In genomic region chr8:104591133-104591834, GRCm38 (mm10) we compare ENCODE assay signal across 8 mouse cellular contexts. TPM values are rescaled to one million over a fixed set of nuclear protein-coding genes. Genes with fewer than 3 reads are reported as not detected.
DNase-seq lines count a peak whose midpoint lies in the region; ATAC-seq and TF ChIP-seq lines count a peak whose summit lies in the region.

TSS of gene Pdp2 (plus strand) at chr8:104591451.

- under 1% methylated on average over 44 of the region's 44 CpGs for WGBS in cerebellum, adult 2 months
- 1% methylated on average over 44 of the region's 44 CpGs for WGBS in forebrain, postnatal 0 days
- WGBS in lung, embryonic 15.5 days = under 1% methylated on average over 44 of the region's 44 CpGs

- TF ChIP-seq POLR2A in MEL (IDR thresholded peaks at IDR 0.05; ENCODE audit: control insufficient read depth in 1 of 2, insufficient read depth in 1 of 2, low read depth in 1 of 2, low read length in 2 of 2, poor library complexity in 1 of 2) = peak; percentile 62 to 93; a peak in 3 of 4 replicates
- peak; percentile 72 for TF ChIP-seq POLR2A in cerebellum, adult 2 months (IDR thresholded peaks at IDR 0.05; ENCODE audit: borderline replicate concordance, insufficient read depth, low read length)

- peaks cover 15 to 26% of the 10 kb centered on the region in 2 experiments for H3K4me1 ChIP-seq in MEL (ENCODE audit: control insufficient read depth in 1 of 2, insufficient read depth in 2 of 2, low read length in 2 of 2)
- H3K4me1 ChIP-seq in cerebellum, adult 2 months (ENCODE audit: control insufficient read depth, insufficient read depth, low read length) = no peaks in the 10 kb centered on the region
- H3K4me1 ChIP-seq in forebrain, postnatal 0 days (ENCODE audit: insufficient read depth) = peaks cover 4% of the 10 kb centered on the region
- peaks cover 13% of the 10 kb centered on the region for H3K4me1 ChIP-seq in lung, embryonic 15.5 days

- TF ChIP-seq RAD21 in MEL (IDR thresholded peaks at IDR 0.05; ENCODE audit: low read depth, low read length) = no peak

- H3K4me3 ChIP-seq in MEL (ENCODE audit: control insufficient read depth in 1 of 2, insufficient read depth in 1 of 2, low read depth in 2 of 2, low read length in 2 of 2) = peak within 1 kb of the TSS; percentile 83 to 93
- peak within 1 kb of the TSS; percentile 78 for H3K4me3 ChIP-seq in cerebellum, adult 2 months (replicated peaks; ENCODE audit: insufficient read depth, low read depth, low read length)
- peak within 1 kb of the TSS; percentile 79 for H3K4me3 ChIP-seq in forebrain, postnatal 0 days (ENCODE audit: low read depth, low read length)
- H3K4me3 ChIP-seq in lung, embryonic 15.5 days = peak within 1 kb of the TSS; percentile 62

- peaks cover 34% of the 10 kb centered on the region for H3K79me2 ChIP-seq in MEL (ENCODE audit: control insufficient read depth, insufficient read depth, low read length, poor library complexity)

- no peaks in the 10 kb centered on the region for H3K9me3 ChIP-seq in MEL (replicated peaks; ENCODE audit: insufficient read depth, low read length)
- H3K9me3 ChIP-seq in forebrain, postnatal 0 days (ENCODE audit: low read length) = no peaks in the 10 kb centered on the region
- no peaks in the 10 kb centered on the region for H3K9me3 ChIP-seq in lung, embryonic 15.5 days

- peak; percentile 99 for ATAC-seq in forebrain, postnatal 0 days
- peak; percentile 97 for ATAC-seq in lung, embryonic 15.5 days (ENCODE audit: borderline replicate concordance, extremely low read depth, low FRiP score, low TSS enrichment)

- no peaks in the 10 kb centered on the region for H3K27me3 ChIP-seq in MEL (ENCODE audit: control insufficient read depth in 1 of 2, insufficient read depth in 2 of 2, low read length in 2 of 2)
- no peaks in the 10 kb centered on the region for H3K27me3 ChIP-seq in cerebellum, adult 2 months (ENCODE audit: control insufficient read depth, insufficient read depth, low read length)
- no peaks in the 10 kb centered on the region for H3K27me3 ChIP-seq in forebrain, postnatal 0 days (ENCODE audit: insufficient read depth, low read length)
- no peaks in the 10 kb centered on the region for H3K27me3 ChIP-seq in lung, embryonic 15.5 days

- peak in 1 of 2 experiments; percentile 7; a peak in 1 of 4 replicates for TF ChIP-seq EP300 in MEL (IDR thresholded peaks at IDR 0.05; ENCODE audit: low read depth in 1 of 2, low read length in 2 of 2)

- no peak for TF ChIP-seq CTCF in MEL (IDR thresholded peaks at IDR 0.05 in 2 of 3, conservative IDR thresholded peaks at IDR 0.05 in 1 of 3; ENCODE audit: control insufficient read depth in 1 of 3, insufficient read depth in 1 of 3, low read depth in 2 of 3, low read length in 3 of 3, poor library complexity in 1 of 3, severe bottlenecking in 1 of 3)
- no peak for TF ChIP-seq CTCF in cerebellum, adult 2 months (IDR thresholded peaks at IDR 0.05; ENCODE audit: borderline replicate concordance, insufficient read depth, low read depth, low read length)
- TF ChIP-seq CTCF in forebrain, postnatal 0 days (IDR thresholded peaks at IDR 0.05; ENCODE audit: low read depth) = no peak

- peak within 1 kb of the TSS; percentile 77 for H3K9ac ChIP-seq in MEL (ENCODE audit: control insufficient read depth, low read depth, low read length, poor library complexity, severe bottlenecking)
- peak within 1 kb of the TSS; percentile 74 for H3K9ac ChIP-seq in forebrain, postnatal 0 days
- H3K9ac ChIP-seq in lung, embryonic 15.5 days = peak within 1 kb of the TSS; percentile 52

- H3K36me3 ChIP-seq in MEL (ENCODE audit: control insufficient read depth in 1 of 2, insufficient read depth in 2 of 2, low read length in 2 of 2) = peaks cover 0 to 36% of the 10 kb centered on the region in 2 experiments; a peak in 2 of 4 replicates
- H3K36me3 ChIP-seq in forebrain, postnatal 0 days (ENCODE audit: insufficient read depth) = peaks cover 21% of the 10 kb centered on the region
- H3K36me3 ChIP-seq in lung, embryonic 15.5 days = peaks cover 13% of the 10 kb centered on the region

- peak within 1 kb of the TSS; percentile 88 for H3K27ac ChIP-seq in MEL (ENCODE audit: control insufficient read depth, low read depth, low read length)
- peak within 1 kb of the TSS; percentile 67 for H3K27ac ChIP-seq in cerebellum, adult 2 months (ENCODE audit: insufficient read depth, low read length)
- H3K27ac ChIP-seq in forebrain, postnatal 0 days (ENCODE audit: low read depth, low read length) = peak within 1 kb of the TSS; percentile 84
- peak within 1 kb of the TSS; percentile 72 for H3K27ac ChIP-seq in lung, embryonic 15.5 days

- DNase-seq in MEL (ENCODE audit: low read depth, low spot score) = peak; percentile 98
- DNase-seq in cerebellum, adult 2 months = peak; percentile 94 to 95
- peak; percentile 95 for DNase-seq in forebrain, postnatal 0 days
- peak; percentile 92 for DNase-seq in heart, postnatal 4 days
- DNase-seq in layer of hippocampus, adult 8-10 months (ENCODE audit: low spot score in 2 of 2) = peak; percentile 90 to 93
- peak; percentile 89 for DNase-seq in ovary, adult 18-20 months (ENCODE audit: low spot score)
- DNase-seq in thymus, postnatal 0 days (ENCODE audit: low spot score) = peak; percentile 94

- peak within 1 kb of the TSS; percentile 90 for H3K4me2 ChIP-seq in forebrain, postnatal 0 days (ENCODE audit: low read depth)
- H3K4me2 ChIP-seq in lung, embryonic 15.5 days = peak within 1 kb of the TSS; percentile 85

TF ChIP-seq in MEL, 35 proteins besides CTCF, POLR2A, EP300 and RAD21 (continues in another document):
- TF ChIP-seq ZMIZ1 (IDR thresholded peaks at IDR 0.05; ENCODE audit: low read depth, low read length) = peak; percentile 93
- TF ChIP-seq BHLHE40 (IDR thresholded peaks at IDR 0.05; ENCODE audit: borderline replicate concordance, low read depth, low read length) = peak; percentile 91
- TF ChIP-seq USF2 (IDR thresholded peaks at IDR 0.05; ENCODE audit: borderline replicate concordance in 1 of 2, insufficient read depth in 1 of 2, low read depth in 1 of 2, low read length in 2 of 2) = peak; percentile 68 to 86; a peak in 3 of 4 replicates
- no peak for TF ChIP-seq ZC3H11A (IDR thresholded peaks at IDR 0.05; ENCODE audit: low read depth, low read length)
- TF ChIP-seq ZKSCAN1 (IDR thresholded peaks at IDR 0.05; ENCODE audit: low read depth, low read length) = no peak
- no peak for TF ChIP-seq UBTF (IDR thresholded peaks at IDR 0.05; ENCODE audit: borderline replicate concordance, insufficient read depth, low read depth, low read length)
- TF ChIP-seq JUND (IDR thresholded peaks at IDR 0.05; ENCODE audit: low read depth, low read length) = no peak
- TF ChIP-seq CHD1 (IDR thresholded peaks at IDR 0.05; ENCODE audit: low read depth, low read length) = no peak
- TF ChIP-seq CHD2 (IDR thresholded peaks at IDR 0.05; ENCODE audit: low read length) = peak; percentile 84
- peak; percentile 98 for TF ChIP-seq USF1 (IDR thresholded peaks at IDR 0.05; ENCODE audit: low read depth, low read length)
- peak; percentile 91 for TF ChIP-seq MXI1 (IDR thresholded peaks at IDR 0.05; ENCODE audit: low read depth, low read length)
- TF ChIP-seq E2F4 (IDR thresholded peaks at IDR 0.05; ENCODE audit: borderline replicate concordance, low read depth, low read length) = no peak; the same call in 1 of the 2 replicates
- no peak for TF ChIP-seq GABPA (IDR thresholded peaks at IDR 0.05; ENCODE audit: low read depth, low read length)
- peak; percentile 78 for TF ChIP-seq HCFC1 (IDR thresholded peaks at IDR 0.05; ENCODE audit: low read depth, low read length)
- peak; percentile 68 for TF ChIP-seq MYC (IDR thresholded peaks at IDR 0.05; ENCODE audit: low read depth, low read length)
- no peak; the same call in 1 of the 2 replicates for TF ChIP-seq MEF2A (IDR thresholded peaks at IDR 0.05; ENCODE audit: extremely low read depth, insufficient replicate concordance, low read depth, low read length, poor library complexity, severe bottlenecking)
- TF ChIP-seq NRF1 (IDR thresholded peaks at IDR 0.05; ENCODE audit: insufficient read depth, low read depth, low read length, poor library complexity, severe bottlenecking) = peak; percentile 68
- peak; percentile 80 for TF ChIP-seq ELF1 (IDR thresholded peaks at IDR 0.05; ENCODE audit: low read depth, low read length)
- TF ChIP-seq ZNF384 (IDR thresholded peaks at IDR 0.05; ENCODE audit: low read depth, low read length) = 0 out of 2 replicates have a peak, but pooled peaks have one; percentile 4
- TF ChIP-seq MAX (IDR thresholded peaks at IDR 0.05; ENCODE audit: low read length) = peak; percentile 93
- peak; percentile 90 for TF ChIP-seq TBP (IDR thresholded peaks at IDR 0.05; ENCODE audit: low read depth, low read length)
- TF ChIP-seq KAT2A (conservative IDR thresholded peaks at IDR 0.05; ENCODE audit: low read depth, low read length) = no peak
- TF ChIP-seq SMC3 (IDR thresholded peaks at IDR 0.05; ENCODE audit: low read depth, low read length) = no peak
- TF ChIP-seq POLR2AphosphoS2 (IDR thresholded peaks at IDR 0.05; ENCODE audit: low read length) = peak; percentile 92
- peak; percentile 73 for TF ChIP-seq ETS1 (IDR thresholded peaks at IDR 0.05; ENCODE audit: low read depth, low read length)
- TF ChIP-seq SIN3A (IDR thresholded peaks at IDR 0.05; ENCODE audit: low read length) = peak; percentile 90
- peak; percentile 67 for TF ChIP-seq GATA1 (IDR thresholded peaks at IDR 0.05; ENCODE audit: low read depth, low read length)
- TF ChIP-seq NELFE (IDR thresholded peaks at IDR 0.05; ENCODE audit: low read depth, low read length) = peak; percentile 88
- no peak for TF ChIP-seq POLR2AphosphoS5 (IDR thresholded peaks at IDR 0.05; ENCODE audit: borderline replicate concordance, low read depth, low read length)
- peak; percentile 95 for TF ChIP-seq MAZ (IDR thresholded peaks at IDR 0.05; ENCODE audit: low read depth, low read length)
- no peak for TF ChIP-seq RCOR1 (IDR thresholded peaks at IDR 0.05; ENCODE audit: low read depth, low read length)
- no peak for TF ChIP-seq TAL1 (IDR thresholded peaks at IDR 0.05; ENCODE audit: low read length)

RNA-seq across cellular contexts. Expression of gene Pdp2, which starts in this region (rescaled TPM):
- 12.2 and 12.3 TPM in 2 replicates for total RNA-seq in MEL (2012; rRNA removed)
- polyA plus RNA-seq in MEL (2012; ENCODE audit: insufficient read depth in 1 of 2, insufficient read length in 2 of 2, low read depth in 1 of 2, low replicate concordance in 2 of 2, missing spikeins in 1 of 2) = 10 to 100 TPM in 1 of 2 experiments, not detected in 1; 12.4 TPM
- 6.9 and 7.4 TPM in 2 replicates for polyA plus RNA-seq in cerebellum, adult 2 months (2012; rRNA removed)
- 11.8 and 13.2 TPM in 2 replicates for total RNA-seq in forebrain, postnatal 0 days (2014; rRNA removed)
- polyA plus RNA-seq in forebrain, postnatal 0 days (2015; fragmentation: Nextera tagmentation; extraction: Ambion mirVana) = 8.8 and 14.6 TPM in 2 replicates
- total RNA-seq in heart, postnatal 4 days (2021) = 1 to 10 TPM; 5.0 to 5.4 TPM
- 10 to 100 TPM in 1 of 4 experiments, 1 to 10 TPM in 3; 8.0 to 10.2 (median 9.0) TPM for total RNA-seq in layer of hippocampus, adult 8-10 months (2022)
- 8.8 and 9.2 TPM in 2 replicates for polyA plus RNA-seq in lung, embryonic 15.5 days (2015; fragmentation: Nextera tagmentation; extraction: Ambion mirVana)
- 11.7 and 12.3 TPM in 2 replicates for polyA plus RNA-seq in thymus, postnatal 0 days (2015; fragmentation: Nextera tagmentation; extraction: Ambion mirVana)

Comparison
In these comparisons a context has a peak if more than half of its experiments do, and no peak if none do; other contexts are left out.
1. Peak in every context shown above with its lines: DNase-seq, ATAC-seq, H3K4me3 ChIP-seq and H3K27ac ChIP-seq.